Mouse (Mus musculus): ENCODE data around the gene Fitm1.

- TF ChIP-seq TBP (IDR thresholded peaks at IDR 0.05; ENCODE audit: low read depth, low read length) (no peak), CTCF (IDR thresholded peaks at IDR 0.05 in 2 of 3, conservative IDR thresholded peaks at IDR 0.05 in 1 of 3; ENCODE audit: control insufficient read depth in 1 of 3, insufficient read depth in 1 of 3, low read depth in 2 of 3, low read length in 3 of 3, poor library complexity in 1 of 3, severe bottlenecking in 1 of 3) (no peak), E2F4 (IDR thresholded peaks at IDR 0.05; ENCODE audit: borderline replicate concordance, low read depth, low read length) (no peak), SMC3 (IDR thresholded peaks at IDR 0.05; ENCODE audit: low read depth, low read length) (no peak), ZC3H11A (IDR thresholded peaks at IDR 0.05; ENCODE audit: low read depth, low read length) (no peak), POLR2A (IDR thresholded peaks at IDR 0.05; ENCODE audit: control insufficient read depth in 1 of 2, insufficient read depth in 1 of 2, low read depth in 1 of 2, low read length in 2 of 2, poor library complexity in 1 of 2) (no peak), ELF1 (IDR thresholded peaks at IDR 0.05; ENCODE audit: low read depth, low read length) (no peak)
Observed at GRCm38 (mm10) chr14:55571760-55572159, 3.7 kb upstream of the Fitm1 start.

Measured in MEL (cell line).